Mouse (Mus musculus) embryonic facial prominence, embryonic 11.5 days (tissue): ENCODE data around the gene Nek8. TPM values are rescaled to one million over a fixed set of nuclear protein-coding genes. Genes with fewer than 3 reads are reported as not detected.

Source experiments
- ATAC-seq: fragments of 200-750 bp; cut with Nextera tagmentation; replicated peaks from 2 replicates; pipeline ENCODE4 v1.8.0; 2017; ENCODE audit warnings: low read depth; ENCODE audit not compliant: insufficient number of reproducible peaks, low FRiP score, low TSS enrichment
- DNase-seq: peaks from one replicate; pipeline ENCODE4 v3.0.0-alpha.2; 2015; ENCODE audit warnings: low spot score
- H3K27ac ChIP-seq: fragments of 300-500 bp; sonication (generic); replicated peaks from 2 replicates; pipeline ENCODE4 v1.5.1; 2014; ENCODE audit warnings: mild to moderate bottlenecking, low read depth, low read length, control low read depth
- H3K27me3 ChIP-seq: fragments of 300-500 bp; sonication (generic); 2 replicates; pipeline ENCODE4 v1.6.1; 2014; ENCODE audit warnings: mild to moderate bottlenecking, low read length, moderate library complexity, mixed read lengths; ENCODE audit not compliant: control insufficient read depth, insufficient read depth
- H3K36me3 ChIP-seq: fragments of 300-500 bp; sonication (generic); replicated peaks from 2 replicates; pipeline ENCODE4 v1.6.1; 2014; ENCODE audit warnings: low read depth, mild to moderate bottlenecking, low read length, moderate library complexity, mixed read lengths; ENCODE audit not compliant: control insufficient read depth, insufficient read depth
- H3K4me1 ChIP-seq: fragments of 300-500 bp; sonication (generic); 2 replicates; pipeline ENCODE4 v1.6.1; 2014; ENCODE audit warnings: low read length, mixed read lengths; ENCODE audit not compliant: control insufficient read depth, insufficient read depth
- H3K4me2 ChIP-seq: fragments of 300-500 bp; sonication (generic); 2 replicates; pipeline ENCODE4 v1.6.1; 2014; ENCODE audit warnings: low read depth, mild to moderate bottlenecking, control low read depth, low read length, moderate library complexity
- H3K4me3 ChIP-seq: fragments of 300-500 bp; sonication (generic); 2 replicates; pipeline ENCODE4 v1.5.1; 2014; ENCODE audit warnings: low read depth, low read length, control low read depth
- H3K9ac ChIP-seq: fragments of 300-500 bp; sonication (generic); replicated peaks from 2 replicates; pipeline ENCODE4 v1.6.1; 2014; ENCODE audit warnings: mild to moderate bottlenecking, control low read depth, low read length
- H3K9me3 ChIP-seq: fragments of 300-500 bp; sonication (generic); replicated peaks from 2 replicates; pipeline ENCODE4 v1.6.1; 2016; ENCODE audit warnings: mild to moderate bottlenecking, low read length, inconsistent platforms, mixed read lengths; ENCODE audit not compliant: control insufficient read depth
- WGBS: fragments of 180-500 bp; shearing (Covaris S2); extraction: QIAGEN DNeasy Blood & Tissue Kit; methylation state at CpG from one replicate; pipeline ENCODE4 v1.1.7; 2014; 5-methylcytosine and 5-hydroxymethylcytosine counted together
- polyA plus RNA-seq: library from polyadenylated mRNA; unstranded; fragments of >200 nt; fragmentation: Nextera tagmentation; extraction: Ambion mirVana; gene quantifications from 2 replicates; pipeline ENCODE4 v1.2.1, GENCODE M21; 2014

Nek8 gene
- polyA plus RNA-seq = 8.6 and 8.9 TPM in 2 replicates

GRCm38 (mm10) chr11:78176402-78176862 is at the start of gene Nek8, which contains the start of gene Tlcd1:
Gene Nek8 (minus strand): TSS chr11:78176675.
Gene Tlcd1 (plus strand): TSS chr11:78176711.
- DNase-seq = peak; percentile 96
- H3K4me2 ChIP-seq = peak within 1 kb of the TSS; percentile 84
- peaks cover 16% of the 10 kb centered on the region for H3K36me3 ChIP-seq
- H3K9me3 ChIP-seq = no peaks in the 10 kb centered on the region
- H3K4me3 ChIP-seq = peak within 1 kb of the TSS; percentile 48
- peaks cover 7% of the 10 kb centered on the region; the same call in 1 of the 2 replicates for H3K4me1 ChIP-seq
- under 1% methylated on average over 32 of the region's 32 CpGs for WGBS
- peak within 1 kb of the TSS; percentile 29; the same call in 1 of the 2 replicates for H3K27ac ChIP-seq
- H3K9ac ChIP-seq = peak within 1 kb of the TSS; percentile 43
- ATAC-seq = peak; percentile 31; the same call in 1 of the 2 replicates
- H3K27me3 ChIP-seq = no peaks in the 10 kb centered on the region

- no peak for DNase-seq
- WGBS = 90% methylated on average over 4 of the region's 4 CpGs
- no peak overlapping the region for H3K27ac ChIP-seq
- no peak overlapping the region for H3K4me2 ChIP-seq
- H3K9me3 ChIP-seq = no peaks in the 10 kb centered on the region
- H3K36me3 ChIP-seq = peaks cover 26% of the 10 kb centered on the region
- no peak overlapping the region for H3K4me3 ChIP-seq
- no peak overlapping the region for H3K9ac ChIP-seq
- H3K27me3 ChIP-seq = no peaks in the 10 kb centered on the region
- no peak for ATAC-seq
- H3K4me1 ChIP-seq = no peaks in the 10 kb centered on the region
Observed at GRCm38 (mm10) chr11:78223586-78223985, 47.1 kb upstream of the Nek8 start.

GRCm38 (mm10) chr11:78215709-78216317 is 39.3 kb upstream of the Nek8 start:
- Histone ChIP-seq H3K4me3 (no peak overlapping the region), H3K4me2 (no peak overlapping the region), H3K36me3 (peaks cover 21% of the 10 kb centered on the region), H3K9ac (no peak overlapping the region), H3K27me3 (no peaks in the 10 kb centered on the region), H3K27ac (no peak overlapping the region), H3K4me1 (no peaks in the 10 kb centered on the region), H3K9me3 (no peaks in the 10 kb centered on the region)
- ATAC-seq = no peak
- no peak for DNase-seq
- WGBS = 89% methylated on average over 11 of the region's 11 CpGs

GRCm38 (mm10) chr11:78213086-78213817 is 36.8 kb upstream of the Nek8 start:
- ATAC-seq = no peak
- Histone ChIP-seq H3K9ac (no peak overlapping the region), H3K36me3 (peaks cover 31% of the 10 kb centered on the region), H3K9me3 (no peaks in the 10 kb centered on the region), H3K4me1 (no peaks in the 10 kb centered on the region), H3K4me2 (no peak overlapping the region), H3K4me3 (no peak overlapping the region), H3K27ac (no peak overlapping the region), H3K27me3 (no peaks in the 10 kb centered on the region)
- DNase-seq = no peak
- WGBS = 95% methylated on average over 14 of the region's 14 CpGs

- DNase-seq (no peak), ATAC-seq (no peak)
- WGBS = 89% methylated on average over 5 of the region's 5 CpGs
- Histone ChIP-seq H3K27me3 (no peaks in the 10 kb centered on the region), H3K4me2 (no peak overlapping the region), H3K9me3 (no peaks in the 10 kb centered on the region), H3K27ac (no peak overlapping the region), H3K4me1 (no peaks in the 10 kb centered on the region), H3K36me3 (peaks cover 31% of the 10 kb centered on the region), H3K4me3 (no peak overlapping the region), H3K9ac (no peak overlapping the region)
Observed at GRCm38 (mm10) chr11:78211513-78211912, 35.0 kb upstream of the Nek8 start.

- Histone ChIP-seq H3K4me3 (no peak overlapping the region), H3K27ac (no peak overlapping the region), H3K36me3 (peaks cover 30% of the 10 kb centered on the region), H3K9ac (no peak overlapping the region), H3K27me3 (no peaks in the 10 kb centered on the region), H3K9me3 (no peaks in the 10 kb centered on the region), H3K4me1 (no peaks in the 10 kb centered on the region), H3K4me2 (no peak overlapping the region)
- ATAC-seq = no peak
- 72% methylated on average over 7 of the region's 7 CpGs for WGBS
- DNase-seq = no peak
Observed at GRCm38 (mm10) chr11:78210615-78211014, 34.1 kb upstream of the Nek8 start.

GRCm38 (mm10) chr11:78209886-78210285 is 33.4 kb upstream of the Nek8 start:
- Histone ChIP-seq H3K4me3 (no peak overlapping the region), H3K36me3 (peaks cover 28% of the 10 kb centered on the region)

GRCm38 (mm10) chr11:78207190-78207589 is 30.7 kb upstream of the Nek8 start:
- Histone ChIP-seq H3K27me3 (no peaks in the 10 kb centered on the region), H3K9ac (no peak overlapping the region), H3K27ac (no peak overlapping the region), H3K9me3 (no peaks in the 10 kb centered on the region), H3K36me3 (peaks cover 21% of the 10 kb centered on the region), H3K4me3 (no peak overlapping the region), H3K4me1 (no peaks in the 10 kb centered on the region), H3K4me2 (no peak overlapping the region)
- 87% methylated on average over 7 of the region's 7 CpGs for WGBS
- DNase-seq = no peak
- no peak for ATAC-seq

More at GRCm38 (mm10) chr11:78209886-78210285, 33.4 kb upstream of the Nek8 start:
- WGBS = 95% methylated on average over 6 of the region's 6 CpGs
- H3K4me2 ChIP-seq = no peak overlapping the region
- ATAC-seq (no peak), DNase-seq (no peak)
- no peaks in the 10 kb centered on the region for H3K4me1 ChIP-seq
- no peak overlapping the region for H3K27ac ChIP-seq
- H3K9ac ChIP-seq = no peak overlapping the region
- no peaks in the 10 kb centered on the region for H3K27me3 ChIP-seq
- no peaks in the 10 kb centered on the region for H3K9me3 ChIP-seq
